ENCODE assay signal across 11 mouse cellular contexts in genomic region chr17:85776876-85777275, GRCm38 (mm10).
DNase-seq lines count a peak whose midpoint lies in the region; ATAC-seq and TF ChIP-seq lines count a peak whose summit lies in the region.
"Had no signal": no experiment of that assay in that cellular context is flagged by ENCODE, and none has a peak within 500 bp of the region (broad histone marks: within the 10 kb centered on the region; RNA-seq: fewer than 3 reads in every experiment).

No protein-coding gene starts in this region.

- no peak for DNase-seq in neural tube, embryonic 10.5 days (ENCODE audit: extremely low spot score, low spot score)
- DNase-seq in layer of hippocampus, adult 9-11 months: peak; percentile 77
- DNase-seq in gastrocnemius, adult 2 months: no peak
- no peak for DNase-seq in lung, postnatal 10 days
- no peak for DNase-seq in gastrocnemius, postnatal 14 days
- no peak for DNase-seq in lung, postnatal 0 days (ENCODE audit: low spot score)
- DNase-seq: lung, postnatal 4 days had no signal

- H3K4me3 ChIP-seq in neural tube, embryonic 13.5 days: no peak overlapping the region
- H3K4me3 ChIP-seq in midbrain, embryonic 13.5 days (replicated peaks): no peak overlapping the region
- no peak overlapping the region for H3K4me3 ChIP-seq in gastrocnemius, adult 2 months
- no peak overlapping the region for H3K4me3 ChIP-seq in lung, postnatal 0 days (ENCODE audit: low read depth, low read length)
- H3K4me3 ChIP-seq: limb, embryonic 13.5 days had no signal

- H3K9ac ChIP-seq in neural tube, embryonic 13.5 days: no peak overlapping the region
- H3K9ac ChIP-seq in midbrain, embryonic 13.5 days (replicated peaks): no peak overlapping the region
- no peak overlapping the region for H3K9ac ChIP-seq in lung, postnatal 0 days (replicated peaks; ENCODE audit: low read depth)
- H3K9ac ChIP-seq: limb, embryonic 13.5 days had no signal

- no peak for TF ChIP-seq EP300 in lung, postnatal 0 days (IDR thresholded peaks at IDR 0.05)

- H3K27me3 ChIP-seq in neural tube, embryonic 13.5 days: peaks cover 6% of the 10 kb centered on the region; the same call in 1 of the 2 replicates
- peaks cover 14% of the 10 kb centered on the region; the same call in 1 of the 2 replicates for H3K27me3 ChIP-seq in midbrain, embryonic 13.5 days
- no peaks in the 10 kb centered on the region for H3K27me3 ChIP-seq in lung, postnatal 0 days (replicated peaks; ENCODE audit: insufficient read depth, low read length)

- peaks cover 3% of the 10 kb centered on the region; the same call in 1 of the 2 replicates for H3K4me1 ChIP-seq in neural tube, embryonic 13.5 days (replicated peaks)
- H3K4me1 ChIP-seq in midbrain, embryonic 13.5 days (replicated peaks): peaks cover 9% of the 10 kb centered on the region; the same call in 1 of the 2 replicates
- H3K4me1 ChIP-seq in lung, postnatal 0 days (ENCODE audit: insufficient read depth, low read depth, low read length): no peaks in the 10 kb centered on the region

- H3K36me3 ChIP-seq in neural tube, embryonic 13.5 days: no peaks in the 10 kb centered on the region
- no peaks in the 10 kb centered on the region for H3K36me3 ChIP-seq in midbrain, embryonic 13.5 days
- H3K36me3 ChIP-seq in lung, postnatal 0 days (ENCODE audit: insufficient read depth, low read length): no peaks in the 10 kb centered on the region
- H3K36me3 ChIP-seq: limb, embryonic 13.5 days had no signal

- H3K4me2 ChIP-seq in neural tube, embryonic 13.5 days: no peak overlapping the region
- no peak overlapping the region for H3K4me2 ChIP-seq in midbrain, embryonic 13.5 days (replicated peaks)
- H3K4me2 ChIP-seq in lung, postnatal 0 days (replicated peaks; ENCODE audit: low read depth, low read length): no peak overlapping the region
- H3K4me2 ChIP-seq: limb, embryonic 13.5 days had no signal

- peak; percentile 69; the same call in 1 of the 2 replicates for ATAC-seq in neural tube, embryonic 13.5 days (ENCODE audit: low read depth)
- ATAC-seq in midbrain, embryonic 13.5 days: peak; percentile 91
- no peak for ATAC-seq in lung, postnatal 0 days
- ATAC-seq: CD4-positive, CD25-positive, alpha-beta regulatory T cell, adult 4 months had no signal

- no peak overlapping the region for H3K27ac ChIP-seq in neural tube, embryonic 13.5 days (replicated peaks)
- no peak overlapping the region for H3K27ac ChIP-seq in midbrain, embryonic 13.5 days
- no peak overlapping the region for H3K27ac ChIP-seq in gastrocnemius, adult 2 months
- H3K27ac ChIP-seq in lung, postnatal 0 days (ENCODE audit: low read length): no peak overlapping the region
- H3K27ac ChIP-seq: limb, embryonic 13.5 days had no signal

- TF ChIP-seq CTCF in gastrocnemius, adult 2 months (IDR thresholded peaks at IDR 0.05): no peak
- TF ChIP-seq CTCF in lung, postnatal 0 days (IDR thresholded peaks at IDR 0.05): no peak

- intact Hi-C loops in gastrocnemius, adult 2 months (cut with DNase I): no loop called here
- intact Hi-C loops in gastrocnemius, postnatal 14 days (cut with DNase I; ENCODE audit: low total_unique reads): no loop called here

- H3K9me3 ChIP-seq in neural tube, embryonic 13.5 days: no peaks in the 10 kb centered on the region
- no peaks in the 10 kb centered on the region for H3K9me3 ChIP-seq in midbrain, embryonic 13.5 days
- H3K9me3 ChIP-seq in lung, postnatal 0 days (ENCODE audit: low read length): no peaks in the 10 kb centered on the region
- H3K9me3 ChIP-seq: limb, embryonic 13.5 days had no signal

- 70% methylated on average over 3 of the region's 3 CpGs for WGBS in neural tube, embryonic 13.5 days
- WGBS in midbrain, embryonic 13.5 days: 57% methylated on average over 3 of the region's 3 CpGs
- 73% methylated on average over 3 of the region's 3 CpGs for whole genome bisulfite sequencing in lung, postnatal 0 days
